In genomic region chr7:97345229-97345871, GRCm38 (mm10) we compare ENCODE assay signal across 9 mouse cellular contexts. TPM values are rescaled to one million over a fixed set of nuclear protein-coding genes. Genes with fewer than 3 reads are reported as not detected.
DNase-seq lines count a peak whose midpoint lies in the region; ATAC-seq lines count a peak whose summit lies in the region.
"Had no signal": no experiment of that assay in that cellular context is flagged by ENCODE, and none has a peak within 500 bp of the region (broad histone marks: within the 10 kb centered on the region; RNA-seq: fewer than 3 reads in every experiment).

No protein-coding gene starts in this region.

- peaks cover 5% of the 10 kb centered on the region; the same call in 1 of the 2 replicates for H3K36me3 ChIP-seq in midbrain, embryonic 16.5 days (ENCODE audit: control insufficient read depth, insufficient read depth, low read length)
- peaks cover 7% of the 10 kb centered on the region; the same call in 1 of the 2 replicates for H3K36me3 ChIP-seq in midbrain, embryonic 10.5 days
- no peaks in the 10 kb centered on the region for H3K36me3 ChIP-seq in forebrain, embryonic 14.5 days (ENCODE audit: control insufficient read depth, insufficient read depth, low read length)

- H3K27ac ChIP-seq in midbrain, embryonic 16.5 days (ENCODE audit: low read length): no peak overlapping the region
- H3K27ac ChIP-seq in midbrain, embryonic 10.5 days (replicated peaks): no peak overlapping the region; the same call in 1 of the 2 replicates
- H3K27ac ChIP-seq in forebrain, embryonic 14.5 days (ENCODE audit: low read depth, low read length): peak overlapping the region; percentile 75

- 64% methylated on average over 10 of the region's 10 CpGs for WGBS in midbrain, embryonic 16.5 days
- WGBS in midbrain, embryonic 10.5 days: 70% methylated on average over 10 of the region's 10 CpGs
- WGBS in forebrain, embryonic 14.5 days: 53% methylated on average over 10 of the region's 10 CpGs

- H3K4me2 ChIP-seq in midbrain, embryonic 16.5 days (ENCODE audit: low read length): no peak overlapping the region
- 0 out of 2 replicates have a peak overlapping the region, but pooled peaks have one; percentile 6 for H3K4me2 ChIP-seq in forebrain, embryonic 14.5 days (ENCODE audit: low read length)

- 0 out of 2 replicates have a peak, but pooled peaks have one; percentile 30 for ATAC-seq in midbrain, embryonic 16.5 days
- ATAC-seq in forebrain, embryonic 14.5 days: peak; percentile 93
- ATAC-seq: Patski had no signal

- no peaks in the 10 kb centered on the region for H3K4me1 ChIP-seq in midbrain, embryonic 16.5 days (ENCODE audit: control insufficient read depth, insufficient read depth, low read length)
- H3K4me1 ChIP-seq in midbrain, embryonic 10.5 days: peaks cover 8% of the 10 kb centered on the region; the same call in 1 of the 2 replicates
- no peaks in the 10 kb centered on the region for H3K4me1 ChIP-seq in forebrain, embryonic 14.5 days (ENCODE audit: control insufficient read depth, insufficient read depth, low read length)

- H3K9me3 ChIP-seq in midbrain, embryonic 16.5 days (replicated peaks; ENCODE audit: control insufficient read depth, low read length, poor library complexity, severe bottlenecking): no peaks in the 10 kb centered on the region
- no peaks in the 10 kb centered on the region for H3K9me3 ChIP-seq in midbrain, embryonic 10.5 days (replicated peaks)
- no peaks in the 10 kb centered on the region for H3K9me3 ChIP-seq in forebrain, embryonic 14.5 days (replicated peaks; ENCODE audit: control insufficient read depth, low read length)

- no peaks in the 10 kb centered on the region for H3K27me3 ChIP-seq in midbrain, embryonic 16.5 days (ENCODE audit: control insufficient read depth, insufficient read depth, low read depth, low read length)
- H3K27me3 ChIP-seq in midbrain, embryonic 10.5 days (ENCODE audit: low read depth, poor library complexity, severe bottlenecking): no peaks in the 10 kb centered on the region
- no peaks in the 10 kb centered on the region for H3K27me3 ChIP-seq in forebrain, embryonic 14.5 days (replicated peaks; ENCODE audit: control insufficient read depth, insufficient read depth, low read length)
- H3K27me3 ChIP-seq: Patski had no signal

- H3K4me3 ChIP-seq in midbrain, embryonic 16.5 days (ENCODE audit: low read depth, low read length): no peak overlapping the region
- H3K4me3 ChIP-seq in midbrain, embryonic 10.5 days: no peak overlapping the region
- no peak overlapping the region for H3K4me3 ChIP-seq in forebrain, embryonic 14.5 days (ENCODE audit: low read depth, low read length)

- no peak for DNase-seq in midbrain, embryonic 10.5 days (ENCODE audit: low spot score)
- peak; percentile 91 for DNase-seq in forebrain, embryonic 14.5 days (ENCODE audit: low spot score)
- peak; percentile 35 for DNase-seq in heart, postnatal 4 days
- peak; percentile 49 for DNase-seq in lung, postnatal 10 days
- no peak for DNase-seq in testis, postnatal 10 days (ENCODE audit: low spot score)
- no peak for DNase-seq in MN1 (ENCODE audit: low spot score)
- DNase-seq in kidney, adult 9 months: no peak

- H3K9ac ChIP-seq in midbrain, embryonic 16.5 days (ENCODE audit: low read depth, low read length): no peak overlapping the region
- H3K9ac ChIP-seq in forebrain, embryonic 14.5 days (ENCODE audit: low read length): no peak overlapping the region

RNA-seq across cellular contexts. Expression of gene Kctd21, which starts 13.2 kb away (rescaled TPM):
- 6.7 and 7.6 TPM in 2 replicates for polyA plus RNA-seq in midbrain, embryonic 16.5 days (2015; fragmentation: Nextera tagmentation; extraction: Ambion mirVana)
- polyA plus RNA-seq in midbrain, embryonic 10.5 days (2016; fragmentation: Nextera tagmentation; extraction: Ambion mirVana): 4.4 and 5.3 TPM in 2 replicates
- 7.5 and 7.9 TPM in 2 replicates for polyA plus RNA-seq in forebrain, embryonic 14.5 days (2014; fragmentation: Nextera tagmentation; extraction: Ambion mirVana)
- 1 to 10 TPM in 1 of 2 experiments, under 1 TPM in 1; 0.92 to 1.1 TPM for total RNA-seq in heart, postnatal 4 days (2021)

RNA-seq across cellular contexts. Expression of gene Usp35, which starts 13.5 kb away (rescaled TPM):
- 3.1 and 3.2 TPM in 2 replicates for polyA plus RNA-seq in midbrain, embryonic 16.5 days (2015; fragmentation: Nextera tagmentation; extraction: Ambion mirVana)
- polyA plus RNA-seq in midbrain, embryonic 10.5 days (2016; fragmentation: Nextera tagmentation; extraction: Ambion mirVana): 1.5 and 1.7 TPM in 2 replicates
- polyA plus RNA-seq in forebrain, embryonic 14.5 days (2014; fragmentation: Nextera tagmentation; extraction: Ambion mirVana): 4.0 and 4.1 TPM in 2 replicates
- total RNA-seq in heart, postnatal 4 days (2021): 1 to 10 TPM in 1 of 2 experiments, under 1 TPM in 1; 0.60 to 1.5 TPM

RNA-seq across cellular contexts. Expression of gene Alg8, which starts 26.1 kb away (rescaled TPM):
- polyA plus RNA-seq in midbrain, embryonic 16.5 days (2015; fragmentation: Nextera tagmentation; extraction: Ambion mirVana): 12.3 and 12.7 TPM in 2 replicates
- 52.3 and 58.3 TPM in 2 replicates for polyA plus RNA-seq in midbrain, embryonic 10.5 days (2016; fragmentation: Nextera tagmentation; extraction: Ambion mirVana)
- 15.3 and 18.7 TPM in 2 replicates for polyA plus RNA-seq in forebrain, embryonic 14.5 days (2014; fragmentation: Nextera tagmentation; extraction: Ambion mirVana)
- total RNA-seq in heart, postnatal 4 days (2021): 10 to 100 TPM; 12.5 to 13.4 TPM

RNA-seq across cellular contexts. Expression of gene Ndufc2, which starts 54.5 kb away (rescaled TPM):
- polyA plus RNA-seq in midbrain, embryonic 16.5 days (2015; fragmentation: Nextera tagmentation; extraction: Ambion mirVana): 426 and 456 TPM in 2 replicates
- polyA plus RNA-seq in midbrain, embryonic 10.5 days (2016; fragmentation: Nextera tagmentation; extraction: Ambion mirVana): 308 and 330 TPM in 2 replicates
- 473 and 569 TPM in 2 replicates for polyA plus RNA-seq in forebrain, embryonic 14.5 days (2014; fragmentation: Nextera tagmentation; extraction: Ambion mirVana)
- total RNA-seq in heart, postnatal 4 days (2021): 100 to 1,000 TPM; 507 TPM

Comparison
In these comparisons a context has a peak if more than half of its experiments do, and no peak if none do; other contexts are left out.
1. DNase-seq: peak in forebrain, embryonic 14.5 days (single experiment), heart, postnatal 4 days (single experiment) and lung, postnatal 10 days (single experiment); none in midbrain, embryonic 10.5 days (single experiment), testis, postnatal 10 days (single experiment), MN1 (single experiment) and kidney, adult 9 months (single experiment).